Comparison of ENCODE assay signal across 16 mouse cellular contexts in the genomic region with DNA sequence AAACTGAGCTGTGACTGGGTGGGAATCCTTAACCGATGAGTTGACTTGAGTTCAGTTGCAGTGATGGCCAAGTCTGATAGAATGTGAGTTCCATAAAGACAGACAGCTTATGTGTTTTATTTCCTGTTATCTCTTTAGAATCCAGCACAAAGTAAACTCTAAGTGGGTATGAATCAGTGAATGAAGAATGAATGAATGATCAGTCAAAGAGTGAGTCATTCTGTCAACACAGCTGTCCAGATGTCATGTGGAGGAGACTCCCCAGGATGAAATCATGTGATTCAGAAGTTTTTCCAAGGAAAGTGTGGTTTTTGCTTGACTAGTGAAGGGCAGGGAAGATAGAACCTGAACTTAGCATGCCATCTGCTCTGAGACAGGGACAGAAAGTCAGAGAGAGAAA.
"Had no signal": no experiment of that assay in that cellular context is flagged by ENCODE, and none has a peak within 500 bp of the region (broad histone marks: within the 10 kb centered on the region; RNA-seq: fewer than 3 reads in every experiment).

No protein-coding gene starts in this region.

- H3K9me3 ChIP-seq: midbrain, embryonic 10.5 days; midbrain, embryonic 12.5 days; neural tube, embryonic 13.5 days; neural tube, embryonic 15.5 days; stomach, embryonic 15.5 days had no signal

- H3K27me3 ChIP-seq: midbrain, embryonic 12.5 days; neural tube, embryonic 13.5 days; neural tube, embryonic 15.5 days; stomach, embryonic 15.5 days had no signal

- H3K9ac ChIP-seq: lung, embryonic 14.5 days; midbrain, embryonic 12.5 days; neural tube, embryonic 13.5 days; neural tube, embryonic 15.5 days; stomach, embryonic 15.5 days had no signal

- H3K27ac ChIP-seq: midbrain, embryonic 10.5 days; midbrain, embryonic 12.5 days; neural tube, embryonic 13.5 days; neural tube, embryonic 15.5 days; stomach, embryonic 15.5 days; stomach, postnatal 0 days had no signal

- H3K36me3 ChIP-seq: midbrain, embryonic 10.5 days; midbrain, embryonic 12.5 days; neural tube, embryonic 13.5 days; neural tube, embryonic 15.5 days; stomach, embryonic 15.5 days had no signal

- ATAC-seq: midbrain, embryonic 16.5 days had no signal

- H3K4me2 ChIP-seq: lung, embryonic 14.5 days; midbrain, embryonic 12.5 days; neural tube, embryonic 13.5 days; neural tube, embryonic 15.5 days; stomach, embryonic 15.5 days had no signal

- H3K4me3 ChIP-seq: midbrain, embryonic 10.5 days; midbrain, embryonic 12.5 days; neural tube, embryonic 13.5 days; neural tube, embryonic 15.5 days; stomach, embryonic 15.5 days had no signal

- DNase-seq: lung, adult 18-20 months; lung, embryonic 14.5 days; lung, postnatal 10 days; lung, postnatal 4 days; midbrain, embryonic 14.5 days; right cerebral cortex, postnatal 14 days; thymus, adult 2 months; thymus, postnatal 25 days; thymus, postnatal 4 days had no signal

- H3K4me1 ChIP-seq: midbrain, embryonic 10.5 days; midbrain, embryonic 12.5 days; neural tube, embryonic 13.5 days; neural tube, embryonic 15.5 days; stomach, embryonic 15.5 days had no signal
